Mouse (Mus musculus): ENCODE data around the gene 4930438A08Rik. TPM values are rescaled to one million over a fixed set of nuclear protein-coding genes. Genes with fewer than 3 reads are reported as not detected.

Gene 4930438A08Rik
- total RNA-seq (2023): not detected

GRCm38 (mm10) chr11:58274572-58274971 is at the start of gene 4930438A08Rik:
TSS of gene 4930438A08Rik (plus strand) at chr11:58274799.

DNA sequence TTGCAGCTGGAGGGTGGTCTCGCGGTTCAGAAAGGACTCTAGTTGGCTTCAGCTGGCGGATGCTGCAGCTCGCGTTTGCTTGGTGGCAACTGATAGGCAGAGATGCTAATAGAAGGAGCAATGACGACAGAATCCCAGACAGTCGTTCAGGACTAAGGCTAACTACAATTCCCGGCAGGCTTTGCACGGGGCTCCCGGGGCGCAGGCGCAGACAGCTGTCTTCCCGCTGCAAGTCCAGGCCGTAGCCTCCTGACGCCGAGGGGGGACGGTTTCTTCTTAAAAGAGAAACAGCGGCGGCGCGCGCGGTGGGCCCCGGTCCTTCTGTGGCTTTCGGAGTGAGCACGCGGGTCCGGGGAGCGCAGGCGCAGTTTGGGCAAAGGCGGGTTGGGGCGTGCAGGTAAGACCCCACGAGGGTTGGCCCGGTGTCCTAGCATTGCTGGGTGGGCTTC is 32.3 kb downstream of the 4930438A08Rik start, which contains the start of gene Zfp692:
Zfp692 (plus strand) TSS at position 210 of the 449 bp plus-strand sequence.

GRCm38 (mm10) chr11:58330276-58331148 is 55.9 kb downstream of the 4930438A08Rik start, which contains the start of the genes Zfp672 and Sh3bp5l:
TSS of gene Zfp672 (minus strand) at chr11:58330339.
TSS of gene Sh3bp5l (plus strand) at chr11:58330724.

Other genes with a start within 250 kb of the 4930438A08Rik start
- not detected for gene Gm12248, start 181.7 kb upstream of the 4930438A08Rik start, total RNA-seq (2023)
- gene Cnot8, start 170.6 kb upstream of the 4930438A08Rik start, total RNA-seq (2023): 10 to 100 TPM; 54.1 to 59.5 TPM
- 10 to 100 TPM; 21.8 to 23.1 TPM for gene Gemin5, start 106.3 kb upstream of the 4930438A08Rik start, total RNA-seq (2023)
- gene Mrpl22, start 103.1 kb upstream of the 4930438A08Rik start, total RNA-seq (2023): 10 to 100 TPM; 25.5 to 36.5 TPM
- gene Igtp, start 75.2 kb upstream of the 4930438A08Rik start, total RNA-seq (2023): 10 to 100 TPM; 18.9 to 25.8 TPM
- 10 to 100 TPM in 1 of 2 experiments, 1 to 10 TPM in 1; 9.8 to 13.1 TPM for gene Irgm2, start 75.2 kb upstream of the 4930438A08Rik start, total RNA-seq (2023)
- 10 to 100 TPM; 30.7 to 32.7 TPM for gene Zfp692, start 32.3 kb downstream of the 4930438A08Rik start, total RNA-seq (2023)
- gene Zfp672, start 55.5 kb downstream of the 4930438A08Rik start, total RNA-seq (2023): 10 to 100 TPM; 34.3 to 42.3 TPM
- 10 to 100 TPM; 18.6 to 28.6 TPM for gene Sh3bp5l, start 55.9 kb downstream of the 4930438A08Rik start, total RNA-seq (2023)
- gene Lypd8, start 104.2 kb downstream of the 4930438A08Rik start, total RNA-seq (2023): not detected
- not detected for gene 1810065E05Rik, start 146.3 kb downstream of the 4930438A08Rik start, total RNA-seq (2023)
- not detected for gene Gm12253, start 157.8 kb downstream of the 4930438A08Rik start, total RNA-seq (2023)
- gene Lypd9, start 178.1 kb downstream of the 4930438A08Rik start, total RNA-seq (2023): not detected
- gene Olfr30, start 187.5 kb downstream of the 4930438A08Rik start, total RNA-seq (2023): not detected
- gene Olfr332, start 217.8 kb downstream of the 4930438A08Rik start, total RNA-seq (2023): not detected
- gene Olfr331, start 227.8 kb downstream of the 4930438A08Rik start, total RNA-seq (2023): not detected